Mouse (Mus musculus): ENCODE data around the gene Fam114a2. TPM values are rescaled to one million over a fixed set of nuclear protein-coding genes. Genes with fewer than 3 reads are reported as not detected.
"Not testable (repeated sequence)": the region's sequence is repeated elsewhere in the genome, so short reads cannot be mapped to it uniquely, and the experiment has no call there.

Gene Fam114a2
- 80.3 and 86.1 TPM in 2 replicates for polyA plus RNA-seq (2015; fragmentation: Nextera tagmentation; extraction: Ambion mirVana)

GRCm38 (mm10) chr11:57518091-57518750 lies at the start of gene Fam114a2, which contains the start of gene Mfap3:
Fam114a2 (minus strand) TSS chr11:57518617.
Mfap3 (plus strand) TSS chr11:57518664.
- Histone ChIP-seq H3K36me3 (0 out of 2 replicates have a peak, but pooled peaks cover 4% of the 10 kb centered on the region), H3K9ac (peak within 1 kb of the TSS; percentile 75), H3K9me3 (replicated peaks) (no peaks in the 10 kb centered on the region), H3K4me3 (replicated peaks) (peak within 1 kb of the TSS; percentile 94), H3K27me3 (no peaks in the 10 kb centered on the region), H3K27ac (replicated peaks) (peak within 1 kb of the TSS; percentile 86), H3K4me2 (replicated peaks) (peak within 1 kb of the TSS; percentile 59), H3K4me1 (peaks cover 16% of the 10 kb centered on the region)
- under 1% methylated on average over 59 of the region's 59 CpGs for WGBS
- peak; percentile 90 for ATAC-seq (ENCODE audit: insufficient number of reproducible peaks, low FRiP score, low TSS enrichment, low read depth)

- ATAC-seq (ENCODE audit: insufficient number of reproducible peaks, low FRiP score, low TSS enrichment, low read depth): no peak
- Histone ChIP-seq H3K4me1 (no peaks in the 10 kb centered on the region), H3K9ac (no peak overlapping the region), H3K4me2 (replicated peaks) (no peak overlapping the region), H3K27ac (replicated peaks) (no peak overlapping the region), H3K27me3 (no peaks in the 10 kb centered on the region), H3K4me3 (replicated peaks) (no peak overlapping the region), H3K9me3 (replicated peaks) (peaks cover 3% of the 10 kb centered on the region; the same call in 1 of the 2 replicates), H3K36me3 (no peaks in the 10 kb centered on the region)
- WGBS: 31% methylated on average over 18 of the region's 18 CpGs
These were observed 47.9 kb upstream of the Fam114a2 start for GRCm38 (mm10) chr11:57566091-57567035.

- H3K4me3 ChIP-seq (replicated peaks): no peak overlapping the region
- no peak overlapping the region for H3K4me2 ChIP-seq (replicated peaks)
- WGBS: 53% methylated on average over 12 of the region's 12 CpGs
- H3K9me3 ChIP-seq (replicated peaks): no peaks in the 10 kb centered on the region
- no peaks in the 10 kb centered on the region for H3K4me1 ChIP-seq
- no peak overlapping the region for H3K9ac ChIP-seq
- H3K36me3 ChIP-seq: no peaks in the 10 kb centered on the region
- no peak for ATAC-seq (ENCODE audit: insufficient number of reproducible peaks, low FRiP score, low TSS enrichment, low read depth)
- H3K27ac ChIP-seq (replicated peaks): no peak overlapping the region
- no peaks in the 10 kb centered on the region for H3K27me3 ChIP-seq
These were observed 46.1 kb upstream of the Fam114a2 start for GRCm38 (mm10) chr11:57564564-57564963.

- not testable (repeated sequence) for H3K36me3 ChIP-seq; H3K4me2 ChIP-seq (replicated peaks); H3K4me3 ChIP-seq (replicated peaks); H3K4me1 ChIP-seq; H3K9me3 ChIP-seq (replicated peaks); H3K27ac ChIP-seq (replicated peaks); H3K9ac ChIP-seq; ATAC-seq (ENCODE audit: insufficient number of reproducible peaks, low FRiP score, low TSS enrichment, low read depth); H3K27me3 ChIP-seq
- WGBS: 83% methylated on average over 9 of the region's 10 CpGs
These were observed 39.5 kb upstream of the Fam114a2 start for GRCm38 (mm10) chr11:57557936-57558335.

GRCm38 (mm10) chr11:57553015-57553780 lies 34.8 kb upstream of the Fam114a2 start:
- 45% methylated on average over 9 of the region's 9 CpGs for WGBS
- Histone ChIP-seq H3K27ac (replicated peaks) (no peak overlapping the region), H3K27me3 (peaks cover 9% of the 10 kb centered on the region), H3K4me3 (replicated peaks) (no peak overlapping the region), H3K9me3 (replicated peaks) (no peaks in the 10 kb centered on the region), H3K9ac (no peak overlapping the region), H3K4me2 (replicated peaks) (no peak overlapping the region), H3K4me1 (peaks cover 12% of the 10 kb centered on the region), H3K36me3 (no peaks in the 10 kb centered on the region)
- no peak for ATAC-seq (ENCODE audit: insufficient number of reproducible peaks, low FRiP score, low TSS enrichment, low read depth)

- Histone ChIP-seq H3K4me1 (peaks cover 24% of the 10 kb centered on the region), H3K27ac (replicated peaks) (no peak overlapping the region), H3K4me3 (replicated peaks) (no peak overlapping the region), H3K36me3 (no peaks in the 10 kb centered on the region), H3K4me2 (replicated peaks) (no peak overlapping the region), H3K9ac (no peak overlapping the region), H3K27me3 (peaks cover 9% of the 10 kb centered on the region), H3K9me3 (replicated peaks) (no peaks in the 10 kb centered on the region)
- WGBS: 81% methylated on average over 8 of the region's 8 CpGs
- no peak for ATAC-seq (ENCODE audit: insufficient number of reproducible peaks, low FRiP score, low TSS enrichment, low read depth)
These were observed 32.6 kb upstream of the Fam114a2 start for GRCm38 (mm10) chr11:57551016-57551415.

- peaks cover 9% of the 10 kb centered on the region for H3K27me3 ChIP-seq
- H3K27ac ChIP-seq (replicated peaks): no peak overlapping the region
- H3K9me3 ChIP-seq (replicated peaks): no peaks in the 10 kb centered on the region
- no peaks in the 10 kb centered on the region for H3K36me3 ChIP-seq
- H3K4me1 ChIP-seq: peaks cover 24% of the 10 kb centered on the region
- 97% methylated on average over 2 of the region's 2 CpGs for WGBS
- no peak for ATAC-seq (ENCODE audit: insufficient number of reproducible peaks, low FRiP score, low TSS enrichment, low read depth)
- no peak overlapping the region for H3K9ac ChIP-seq
- H3K4me2 ChIP-seq (replicated peaks): no peak overlapping the region
- H3K4me3 ChIP-seq (replicated peaks): no peak overlapping the region
These were observed 31.8 kb upstream of the Fam114a2 start for GRCm38 (mm10) chr11:57550230-57550629.

- Histone ChIP-seq H3K4me2 (replicated peaks) (peak overlapping the region; percentile 45), H3K4me3 (replicated peaks) (no peak overlapping the region; the same call in 1 of the 2 replicates), H3K9me3 (replicated peaks) (no peaks in the 10 kb centered on the region), H3K9ac (no peak overlapping the region), H3K27me3 (peaks cover 9% of the 10 kb centered on the region), H3K4me1 (peaks cover 24% of the 10 kb centered on the region), H3K36me3 (no peaks in the 10 kb centered on the region), H3K27ac (replicated peaks) (no peak overlapping the region)
- 15% methylated on average over 18 of the region's 18 CpGs for WGBS
- ATAC-seq (ENCODE audit: insufficient number of reproducible peaks, low FRiP score, low TSS enrichment, low read depth): peak; percentile 84
These were observed 30.5 kb upstream of the Fam114a2 start for GRCm38 (mm10) chr11:57548618-57549550.

GRCm38 (mm10) chr11:57540681-57541080 lies 22.3 kb upstream of the Fam114a2 start:
- H3K27me3 ChIP-seq: no peaks in the 10 kb centered on the region
- H3K4me1 ChIP-seq: no peaks in the 10 kb centered on the region
- ATAC-seq (ENCODE audit: insufficient number of reproducible peaks, low FRiP score, low TSS enrichment, low read depth): no peak
- H3K36me3 ChIP-seq: no peaks in the 10 kb centered on the region
- 78% methylated on average over 2 of the region's 2 CpGs for WGBS
- H3K9me3 ChIP-seq (replicated peaks): no peaks in the 10 kb centered on the region
- no peak overlapping the region for H3K4me3 ChIP-seq (replicated peaks)
- H3K4me2 ChIP-seq (replicated peaks): no peak overlapping the region
- H3K27ac ChIP-seq (replicated peaks): no peak overlapping the region
- no peak overlapping the region for H3K9ac ChIP-seq

GRCm38 (mm10) chr11:57539841-57540418 lies 21.5 kb upstream of the Fam114a2 start:
- Histone ChIP-seq H3K36me3 (no peaks in the 10 kb centered on the region), H3K27me3 (no peaks in the 10 kb centered on the region), H3K4me1 (no peaks in the 10 kb centered on the region), H3K9ac (no peak overlapping the region), H3K4me3 (replicated peaks) (no peak overlapping the region), H3K27ac (replicated peaks) (no peak overlapping the region), H3K9me3 (replicated peaks) (no peaks in the 10 kb centered on the region), H3K4me2 (replicated peaks) (no peak overlapping the region)
- WGBS: 70% methylated on average over 5 of the region's 5 CpGs
- ATAC-seq (ENCODE audit: insufficient number of reproducible peaks, low FRiP score, low TSS enrichment, low read depth): 0 out of 2 replicates have a peak, but pooled peaks have one; percentile 34
